Mouse (Mus musculus): ENCODE results near the gene Vav1.
A peak's percentile ranks its signal among the peaks of the same experiment; 100 is the strongest.
"Not testable (repeated sequence)": the region's sequence is repeated elsewhere in the genome, so short reads cannot be mapped to it uniquely, and the experiment has no call there.

Vav1 gene

DNA sequence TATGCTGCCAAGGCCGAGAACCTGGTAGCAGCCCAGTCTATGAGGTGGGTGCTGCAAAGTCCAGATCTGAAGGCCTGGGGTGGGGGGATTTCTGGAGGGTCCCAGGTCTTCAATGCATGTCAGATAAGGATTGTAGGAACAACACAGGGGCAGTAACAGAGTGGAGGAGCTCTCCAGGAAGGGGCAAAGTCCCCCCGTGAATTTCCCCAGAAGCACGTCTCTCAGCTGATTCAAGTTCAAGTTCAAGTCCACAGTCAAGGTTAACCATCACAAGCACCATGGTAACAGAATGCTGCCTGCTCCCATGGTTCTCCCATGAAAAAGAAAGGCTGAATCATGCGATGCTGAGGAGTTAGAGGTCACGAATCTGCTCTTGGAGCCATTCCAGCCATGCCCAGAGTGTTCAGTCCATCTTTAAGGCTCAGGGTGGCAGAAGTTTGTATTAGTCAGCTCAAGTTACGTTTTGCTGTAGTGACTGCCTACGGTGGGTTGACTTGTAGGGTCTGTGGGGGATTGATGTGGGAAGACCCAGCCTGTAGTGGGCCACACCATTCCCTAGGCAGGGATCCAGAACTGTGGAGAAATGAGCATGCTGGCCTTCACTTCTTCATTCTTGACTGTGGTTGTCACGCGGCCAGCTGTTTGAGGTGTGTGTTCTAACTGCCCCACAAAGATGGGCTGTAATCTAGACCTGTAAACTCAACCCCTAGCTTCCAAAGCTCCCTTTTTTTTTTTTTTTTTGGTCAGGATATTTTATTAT lies 55.3 kb downstream of the Vav1 start:
- DNase-seq (ENCODE audit: extremely low read depth, insufficient read length, low spot score) = no peak

DNA sequence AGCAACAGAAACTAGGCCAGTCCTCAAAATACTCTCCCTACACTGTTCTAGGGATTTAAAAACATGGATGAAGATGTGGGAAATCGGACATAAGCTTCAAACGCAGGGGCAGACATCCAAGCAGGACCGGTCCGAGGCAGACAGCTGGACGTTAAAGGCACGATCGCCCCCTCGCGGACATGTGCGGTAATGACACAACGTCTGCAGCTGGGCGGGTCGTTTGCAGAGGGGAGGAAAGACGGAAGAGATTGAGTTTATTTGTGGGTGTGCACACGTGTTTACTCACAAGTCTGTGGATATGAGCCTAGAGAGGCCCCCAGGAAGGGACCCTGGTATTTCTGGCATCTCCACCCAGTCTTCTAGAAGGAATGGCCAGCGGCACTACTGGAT lies 55.9 kb downstream of the Vav1 start:
- DNase-seq (ENCODE audit: extremely low read depth, insufficient read length, low spot score) = peak; percentile 80

GRCm38 (mm10) chr17:57335194-57335593 lies 56.3 kb downstream of the Vav1 start:
- DNase-seq (ENCODE audit: extremely low read depth, insufficient read length, low spot score) = not testable (repeated sequence)

DNA sequence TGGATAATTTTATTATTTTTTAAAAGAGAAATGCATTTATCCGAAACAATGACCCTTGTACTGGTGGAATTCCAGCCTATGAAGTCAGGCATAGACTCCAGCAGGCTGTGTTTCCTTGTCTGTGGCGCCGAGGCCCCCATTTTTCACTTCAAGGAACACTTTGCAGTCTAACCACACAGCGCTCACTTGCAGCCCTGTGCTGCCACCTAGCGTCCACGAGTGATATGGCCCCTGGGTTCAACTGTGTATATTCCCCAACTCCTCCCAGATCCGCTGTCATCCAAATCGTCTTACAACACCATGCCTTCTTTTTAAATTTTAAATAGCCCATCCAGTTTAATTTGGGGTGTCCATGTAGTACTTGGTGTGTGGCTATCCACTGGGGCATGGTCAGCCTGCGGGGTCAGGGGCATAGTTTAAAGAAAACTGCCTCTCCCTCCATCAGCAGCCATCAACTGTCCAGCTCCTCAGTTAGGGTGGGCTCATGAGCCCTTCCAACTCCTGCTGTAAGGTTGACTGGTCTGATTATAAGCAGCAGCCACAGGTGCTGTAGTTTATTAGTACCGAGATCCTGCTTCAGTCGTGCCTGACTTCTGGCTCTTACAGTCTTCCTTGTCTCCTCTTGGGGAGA lies 56.9 kb downstream of the Vav1 start:
- peak; percentile 66 for DNase-seq (ENCODE audit: extremely low read depth, insufficient read length, low spot score)

- no peak for DNase-seq (ENCODE audit: extremely low read depth, insufficient read length, low spot score)
Observed at GRCm38 (mm10) chr17:57337996-57338395, 59.1 kb downstream of the Vav1 start.

- no peak for DNase-seq (ENCODE audit: extremely low read depth, insufficient read length, low spot score)
Observed at GRCm38 (mm10) chr17:57339298-57339697, 60.4 kb downstream of the Vav1 start.

DNA sequence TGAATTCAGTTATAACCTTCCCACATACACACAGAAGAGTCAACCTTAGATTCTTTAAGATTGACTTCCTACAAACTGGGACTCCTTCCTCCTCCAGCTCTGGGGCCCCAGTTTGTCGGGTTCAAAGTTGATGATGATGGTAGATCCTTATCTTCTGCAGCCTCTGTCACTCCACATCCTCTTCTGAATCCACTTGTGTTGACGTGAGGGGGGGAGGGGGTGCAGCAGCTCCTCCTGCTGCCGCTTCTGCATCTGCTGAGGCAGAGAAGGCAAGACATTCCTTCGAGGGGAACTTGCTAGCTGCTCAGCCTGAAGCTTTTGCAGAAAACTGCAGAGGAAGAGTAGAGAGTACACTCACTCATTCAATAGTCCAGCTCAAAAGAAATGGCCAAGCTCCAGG lies 62.7 kb downstream of the Vav1 start:
- DNase-seq (ENCODE audit: extremely low read depth, insufficient read length, low spot score) = no peak

GRCm38 (mm10) chr17:57344029-57344707 lies 65.3 kb downstream of the Vav1 start:
- no peak for DNase-seq (ENCODE audit: extremely low read depth, insufficient read length, low spot score)

DNA sequence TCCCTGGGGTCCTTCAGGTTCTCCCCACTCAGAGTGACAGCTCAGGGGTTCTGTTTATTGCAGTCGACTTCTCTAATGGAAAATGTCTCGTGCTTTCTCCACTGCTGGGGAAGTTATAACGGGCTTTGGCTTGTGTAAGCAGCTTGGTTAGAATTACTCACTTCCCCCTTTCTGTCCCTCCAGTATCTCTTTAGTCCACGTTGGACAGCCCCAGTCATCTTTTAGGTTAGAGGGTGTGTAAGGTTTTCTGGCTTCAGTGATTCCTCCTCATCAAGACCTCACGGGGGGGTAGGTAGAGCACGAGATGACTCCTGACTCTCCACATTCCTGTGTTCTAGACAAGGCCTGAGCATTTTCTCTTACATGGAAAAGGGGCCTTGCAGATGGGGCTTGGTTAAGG lies 68.1 kb downstream of the Vav1 start:
- no peak for DNase-seq (ENCODE audit: extremely low read depth, insufficient read length, low spot score)

- no peak for DNase-seq (ENCODE audit: extremely low read depth, insufficient read length, low spot score)
Observed at GRCm38 (mm10) chr17:57347781-57348180, 68.9 kb downstream of the Vav1 start.

DNA sequence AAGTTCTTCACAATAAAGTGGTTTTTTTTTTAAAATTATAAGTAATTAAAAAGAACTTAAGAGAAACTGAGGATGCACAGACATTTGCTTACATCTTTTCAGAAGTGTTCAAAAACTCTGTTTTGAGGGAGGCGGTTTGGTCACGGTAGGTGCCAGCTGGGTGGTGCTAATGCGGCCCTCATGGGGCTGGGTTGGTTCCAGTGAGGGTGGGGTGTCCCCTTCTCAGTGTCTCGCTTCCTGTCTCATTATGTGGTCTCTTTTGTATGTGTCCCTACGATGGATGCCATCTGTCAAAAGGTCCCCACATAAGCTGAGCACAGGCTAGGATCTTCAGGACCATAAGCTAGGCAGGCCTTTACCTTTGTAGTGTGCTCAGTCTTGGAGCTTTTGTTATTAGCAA lies 70.2 kb downstream of the Vav1 start:
- no peak for DNase-seq (ENCODE audit: extremely low read depth, insufficient read length, low spot score)

GRCm38 (mm10) chr17:57350212-57350611 lies 71.3 kb downstream of the Vav1 start:
- DNase-seq (ENCODE audit: extremely low read depth, insufficient read length, low spot score) = no peak

GRCm38 (mm10) chr17:57351107-57351506 lies 72.2 kb downstream of the Vav1 start:
- DNase-seq (ENCODE audit: extremely low read depth, insufficient read length, low spot score) = no peak

GRCm38 (mm10) chr17:57358441-57358840 lies 79.5 kb downstream of the Vav1 start, which contains the start of gene Adgre1:
Adgre1 (plus strand) TSS chr17:57358691.
- no peak for DNase-seq (ENCODE audit: extremely low read depth, insufficient read length, low spot score)

DNA sequence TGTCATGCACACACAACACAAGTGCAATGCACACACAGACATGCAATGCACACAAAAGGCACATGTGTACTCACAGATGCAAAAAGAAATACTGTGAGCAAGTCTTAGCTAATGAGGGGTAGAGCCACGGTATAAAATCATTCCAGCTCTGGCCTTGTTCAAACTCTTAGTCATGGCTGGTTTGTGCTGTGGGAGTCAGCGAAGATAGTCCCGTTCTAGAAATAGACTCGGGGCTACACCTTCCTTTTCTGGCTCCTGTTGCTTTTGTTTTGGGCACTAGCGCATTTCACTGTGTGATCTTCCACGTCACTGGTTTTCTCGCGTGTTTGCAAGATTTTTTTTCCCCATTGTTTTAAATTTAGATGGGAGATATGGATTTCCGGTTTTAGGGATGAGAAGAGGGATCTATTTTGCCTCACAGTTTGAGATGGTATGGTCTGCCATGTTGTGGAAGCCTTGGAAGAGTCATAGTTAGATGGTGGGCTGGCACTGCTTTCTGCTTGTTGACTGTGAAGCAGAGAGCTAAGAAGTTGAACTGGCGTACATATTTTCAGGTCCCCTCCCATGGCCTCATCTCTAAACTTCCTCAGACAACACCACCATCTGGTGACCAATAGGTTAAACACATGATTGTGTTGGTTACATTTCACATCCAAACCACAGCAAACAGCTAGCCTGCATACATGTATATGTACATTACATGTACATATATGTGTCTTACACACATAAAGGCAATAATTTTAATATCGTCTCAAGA lies 80.8 kb downstream of the Vav1 start:
- DNase-seq (ENCODE audit: extremely low read depth, insufficient read length, low spot score) = no peak
